Mouse (Mus musculus) cerebellum, adult 2 months (tissue): ENCODE data around the gene Sik3.

Experiments
- CTCF ChIP-seq: fragments of 200-500 bp; IDR thresholded peaks from 2 replicates; pipeline ENCODE4 v1.5.1; 2011; ENCODE audit warnings: low read depth, mild to moderate bottlenecking, control low read depth, low read length, moderate library complexity, borderline replicate concordance; ENCODE audit not compliant: insufficient read depth
- POLR2A ChIP-seq: fragments of 200-500 bp; IDR thresholded peaks from 2 replicates; pipeline ENCODE4 v1.6.1; 2011; ENCODE audit warnings: low read length, control low read depth, borderline replicate concordance; ENCODE audit not compliant: insufficient read depth

GRCm38 (mm10) chr9:46111334-46111733 lies 98.7 kb downstream of the Sik3 start:
- TF ChIP-seq POLR2A (no peak), CTCF (no peak)
